Mouse (Mus musculus) stomach, postnatal 0 days (tissue): ENCODE measurements around the gene Snrnp200.

Experiments used
- CTCF ChIP-seq: IDR thresholded peaks from 2 replicates; pipeline ENCODE4 v1.5.1; 2016; ENCODE audit warnings: antibody characterized with exemption, low read depth, mild to moderate bottlenecking, moderate library complexity
- EP300 ChIP-seq: optimal IDR thresholded peaks from 2 replicates; pipeline ENCODE3; 2016; ENCODE audit warnings: antibody characterized with exemption

DNA sequence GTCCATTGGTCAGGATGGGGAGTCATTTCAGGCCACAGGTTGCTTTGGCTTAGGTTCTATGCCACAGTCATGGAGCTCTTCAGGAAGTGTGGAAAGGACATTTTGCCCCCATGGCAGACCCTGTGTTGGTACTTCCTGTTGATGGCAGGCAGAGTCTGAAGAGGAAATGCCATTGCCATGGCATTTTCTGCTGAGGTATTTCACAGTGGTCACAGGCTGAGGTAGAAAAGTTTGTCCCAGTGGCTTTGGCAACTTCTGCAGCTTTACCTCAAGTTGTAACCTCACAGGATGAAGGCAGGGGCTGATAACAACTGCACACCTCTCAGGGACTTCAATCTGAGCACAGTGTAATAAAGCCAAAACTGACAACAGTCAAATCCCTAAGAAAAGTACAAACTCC is 18.6 kb upstream of the Snrnp200 start:
- TF ChIP-seq CTCF: no peak
- TF ChIP-seq EP300: no peak
